Mouse (Mus musculus) forelimb bud, embryonic 11.5 days (tissue): ENCODE measurements around the gene Lrrc8e.
"Not testable (repeated sequence)": the region's sequence is repeated elsewhere in the genome, so short reads cannot be mapped to it uniquely, and the experiment has no call there.

Experiments used
- DNase-seq: peaks from one replicate; pipeline ENCODE4 v3.0.0-alpha.2; 2012; ENCODE audit warnings: low read depth, low spot score

The Lrrc8e gene

DNA sequence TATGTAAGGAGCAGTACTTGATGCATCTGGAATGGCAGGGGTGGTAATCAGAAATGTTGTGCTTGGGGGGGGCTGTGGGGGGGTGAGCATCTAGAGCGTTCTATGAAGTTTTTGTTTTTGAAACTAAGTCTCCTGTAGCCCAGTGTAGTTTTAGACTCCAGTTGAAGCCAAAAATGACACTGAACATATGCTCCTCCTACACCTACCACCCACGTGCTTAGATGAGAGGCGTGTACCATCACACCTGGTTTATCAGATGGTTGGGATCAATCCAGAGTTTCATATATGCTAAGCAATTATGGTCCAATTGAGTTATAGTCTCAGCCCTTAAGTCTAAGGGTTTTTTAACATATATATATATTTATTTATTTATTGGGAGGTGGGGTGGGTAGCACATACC, 7.0 kb upstream of the Lrrc8e start:
- DNase-seq: no peak

GRCm38 (mm10) chr8:4222059-4222458, 4.6 kb upstream of the Lrrc8e start:
- DNase-seq: no peak

- DNase-seq: no peak
These were observed 304 bp upstream of the Lrrc8e start for GRCm38 (mm10) chr8:4226323-4226722.

GRCm38 (mm10) chr8:4227919-4228318, 1.3 kb downstream of the Lrrc8e start:
- no peak for DNase-seq

DNA sequence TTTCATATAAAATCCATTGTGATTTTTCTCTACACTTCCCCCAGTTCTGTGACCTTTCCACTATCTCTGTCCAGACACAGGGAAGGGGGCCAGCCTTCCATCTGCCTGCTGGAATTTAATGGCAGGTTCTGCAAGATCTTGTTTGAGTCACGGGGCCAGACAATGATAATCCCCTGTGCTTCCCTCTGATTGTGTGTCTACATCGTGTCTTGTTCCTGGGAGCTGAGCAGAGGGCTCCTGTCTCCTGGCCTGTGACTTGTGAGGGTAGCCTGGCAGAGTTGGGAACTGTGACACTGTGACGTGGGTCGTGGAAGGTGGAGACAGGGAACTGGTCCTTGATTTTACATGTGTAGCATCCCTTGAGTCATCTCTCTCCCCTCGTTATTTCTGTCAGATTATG, 3.2 kb downstream of the Lrrc8e start:
- DNase-seq: no peak

GRCm38 (mm10) chr8:4230612-4231351, 4.2 kb downstream of the Lrrc8e start:
- DNase-seq: no peak

GRCm38 (mm10) chr8:4237814-4238433, 11.3 kb downstream of the Lrrc8e start:
- DNase-seq: no peak

DNA sequence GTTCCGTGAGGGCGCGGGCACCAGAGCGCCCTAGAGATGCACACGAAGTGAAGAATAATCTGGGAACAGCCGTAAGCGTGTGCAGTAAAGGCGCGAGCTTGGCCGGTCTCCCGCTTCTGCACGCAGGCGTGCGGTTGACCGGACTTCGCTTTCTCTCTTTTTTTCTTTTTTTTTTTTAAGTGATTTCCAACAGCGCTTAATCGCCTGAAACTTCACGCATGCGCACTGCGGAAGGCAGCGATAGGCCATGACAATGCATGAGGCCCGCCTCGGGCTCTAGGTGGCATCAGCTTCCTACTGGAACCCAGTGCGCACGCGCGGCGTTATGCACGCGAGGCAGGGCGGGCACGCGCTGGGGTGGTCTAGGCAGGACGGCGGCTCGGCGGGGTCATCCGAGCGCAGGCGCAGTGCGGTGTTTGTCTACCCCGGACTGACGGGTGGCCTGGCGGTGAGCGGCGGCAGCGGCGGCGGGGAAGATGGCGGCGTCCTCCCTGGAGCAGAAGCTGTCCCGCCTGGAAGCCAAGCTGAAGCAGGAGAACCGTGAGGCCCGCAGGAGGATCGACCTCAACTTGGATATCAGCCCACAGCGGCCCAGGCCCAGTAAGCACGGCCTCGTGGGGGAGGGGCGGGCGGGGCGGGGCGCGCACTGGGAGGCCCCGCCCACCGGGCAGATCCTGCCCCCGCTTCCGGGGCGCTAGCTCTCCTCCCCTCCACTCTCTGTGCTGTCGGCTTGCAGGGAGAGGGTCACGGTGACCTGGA, 12.0 kb downstream of the Lrrc8e start, which contains the start of the genes Map2k7 and Gm49320:
TSS of gene Map2k7 (plus strand) at position 307 of the 759 bp plus-strand sequence.
TSS of gene Gm49320 (plus strand) at position 432 of the 759 bp plus-strand sequence.
- peak; percentile 100 for DNase-seq

- no peak for DNase-seq
These were observed 12.7 kb downstream of the Lrrc8e start for GRCm38 (mm10) chr8:4239193-4239890.

GRCm38 (mm10) chr8:4245061-4245460, 18.4 kb downstream of the Lrrc8e start:
- DNase-seq: no peak

GRCm38 (mm10) chr8:4245737-4246136, 19.1 kb downstream of the Lrrc8e start:
- DNase-seq: no peak

- no peak for DNase-seq
These were observed 20.6 kb downstream of the Lrrc8e start for GRCm38 (mm10) chr8:4247241-4247640.

DNA sequence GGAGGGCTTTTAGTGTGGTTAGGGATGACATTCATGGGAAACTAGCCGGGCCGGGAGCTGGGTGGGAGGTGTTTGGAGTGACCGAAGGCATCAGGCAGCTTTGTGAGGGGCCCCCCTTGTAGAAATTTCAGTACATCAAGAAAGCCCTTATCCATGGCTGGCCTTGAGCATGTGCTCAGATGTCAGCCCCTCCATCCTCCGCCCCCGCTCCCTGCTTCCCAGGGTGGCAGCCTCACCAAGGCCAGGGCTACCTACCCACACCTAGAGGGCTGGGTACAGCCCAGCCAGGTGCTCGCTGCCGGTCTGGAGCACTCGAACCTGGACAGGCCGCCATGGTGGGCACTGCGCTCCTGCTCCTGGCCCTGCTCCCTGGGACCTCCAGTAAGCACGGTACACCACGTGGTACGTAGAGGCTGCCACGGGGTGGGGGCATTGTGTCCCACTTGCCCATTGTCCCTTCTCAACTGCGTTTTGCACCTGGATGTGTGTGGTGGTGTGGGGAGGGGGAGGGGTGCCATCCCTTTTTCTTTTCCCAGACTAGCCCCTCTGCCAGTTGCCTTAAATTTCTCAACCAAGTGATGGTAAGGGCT, 21.4 kb downstream of the Lrrc8e start, which contains the start of gene Tgfbr3l:
TSS of gene Tgfbr3l (plus strand) at position 264 of the 590 bp plus-strand sequence.
- no peak for DNase-seq

GRCm38 (mm10) chr8:4249213-4249612, 22.6 kb downstream of the Lrrc8e start:
- no peak for DNase-seq

- DNase-seq: peak; percentile 80
These were observed 23.8 kb downstream of the Lrrc8e start for GRCm38 (mm10) chr8:4250306-4250970.

DNA sequence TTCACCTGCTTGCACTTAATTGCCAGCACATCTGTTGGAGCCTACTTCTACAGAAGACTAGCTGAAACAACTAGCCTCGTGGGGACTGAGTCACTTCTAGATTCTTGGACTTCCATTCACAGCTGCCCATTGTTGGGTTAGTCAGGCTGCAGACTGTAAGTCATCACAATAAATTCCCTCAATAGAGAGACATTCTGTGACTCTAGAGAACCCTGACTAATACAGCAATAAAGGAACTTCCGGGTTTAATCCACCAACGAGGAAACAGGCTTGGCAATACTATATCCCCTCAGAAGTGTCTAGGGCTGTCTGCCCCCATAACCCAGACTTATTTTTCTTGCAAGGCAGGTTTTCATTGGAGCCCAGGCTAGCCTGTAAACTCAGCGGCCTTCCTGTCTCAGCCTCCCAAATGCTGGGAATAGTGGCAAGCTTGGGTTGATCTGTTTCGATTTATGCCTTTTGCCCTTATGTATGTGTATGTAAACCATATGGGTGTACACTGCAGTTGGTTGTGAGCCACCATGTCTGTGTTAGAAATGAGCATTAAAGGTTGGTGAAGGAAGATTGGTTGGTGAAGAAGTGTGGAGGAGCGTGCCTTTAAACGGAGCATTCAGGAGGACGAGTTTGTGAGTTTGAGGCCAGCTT, 25.6 kb downstream of the Lrrc8e start:
- DNase-seq: no peak

DNA sequence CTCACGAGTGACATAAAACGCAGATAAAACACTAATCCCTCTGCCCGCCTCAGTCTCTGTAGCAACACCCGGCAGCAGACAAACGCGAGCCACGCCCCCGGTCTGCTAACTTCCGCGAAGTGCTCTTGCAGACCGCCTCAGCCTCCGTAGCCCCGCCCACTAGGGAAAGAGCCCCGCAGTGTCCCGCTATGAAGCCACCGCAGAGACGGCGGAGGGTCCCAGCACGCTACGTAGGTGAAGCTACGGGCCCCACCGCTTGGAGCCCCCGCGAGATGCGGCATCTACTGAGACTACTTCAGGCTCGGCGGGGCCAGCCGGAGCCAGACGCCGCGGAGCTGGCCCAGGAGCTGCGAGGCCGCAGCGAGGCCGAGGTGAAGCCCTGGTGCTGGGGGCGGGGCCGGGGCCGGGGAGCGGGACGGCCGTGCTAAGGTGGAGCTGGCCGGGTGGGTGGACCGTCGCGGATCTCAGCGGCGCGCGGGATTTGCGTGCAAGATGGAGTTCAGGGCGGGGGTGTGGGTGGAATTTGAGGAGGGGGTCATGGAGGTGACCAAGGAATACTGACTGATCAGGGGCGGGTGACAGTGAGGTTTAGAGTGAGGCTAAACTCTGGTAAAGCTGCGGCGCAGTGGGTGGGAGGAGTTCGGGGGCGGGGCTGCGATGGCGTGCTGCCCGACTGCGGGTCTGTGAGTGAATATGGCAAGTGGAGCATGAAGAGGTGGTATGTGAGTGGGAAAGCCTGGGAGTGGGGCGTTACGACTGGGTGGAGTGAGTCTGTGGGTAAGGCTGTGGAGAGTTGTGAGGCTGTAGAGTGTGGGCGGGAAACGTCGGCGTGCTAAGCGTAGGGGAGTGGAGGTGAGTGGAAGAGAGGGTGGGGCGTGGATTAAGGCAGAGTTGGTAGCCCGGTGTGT, 26.6 kb downstream of the Lrrc8e start, which contains the start of gene Snapc2:
TSS of gene Snapc2 (plus strand) at position 147 of the 908 bp plus-strand sequence.
- peak; percentile 89 for DNase-seq

DNA sequence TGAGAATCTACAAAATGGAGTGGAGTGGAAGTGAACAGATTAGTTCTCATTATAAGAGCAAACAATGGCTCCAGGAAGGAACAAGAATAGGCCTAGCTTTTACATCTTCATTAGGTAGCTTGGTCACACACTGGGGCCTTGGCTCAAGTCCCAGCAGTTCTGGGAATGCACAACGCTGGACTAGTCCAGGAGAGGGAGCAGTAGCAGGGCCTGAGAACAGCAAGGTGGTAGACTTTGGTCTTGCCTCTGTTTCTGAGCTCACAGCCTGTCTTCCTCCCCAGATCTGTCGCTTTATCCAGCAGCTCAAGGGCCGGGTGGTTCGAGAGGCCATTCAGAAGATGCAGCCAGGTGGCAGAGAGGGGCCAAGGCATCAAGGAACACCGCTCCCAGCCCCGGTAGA, 27.4 kb downstream of the Lrrc8e start:
- no peak for DNase-seq

DNA sequence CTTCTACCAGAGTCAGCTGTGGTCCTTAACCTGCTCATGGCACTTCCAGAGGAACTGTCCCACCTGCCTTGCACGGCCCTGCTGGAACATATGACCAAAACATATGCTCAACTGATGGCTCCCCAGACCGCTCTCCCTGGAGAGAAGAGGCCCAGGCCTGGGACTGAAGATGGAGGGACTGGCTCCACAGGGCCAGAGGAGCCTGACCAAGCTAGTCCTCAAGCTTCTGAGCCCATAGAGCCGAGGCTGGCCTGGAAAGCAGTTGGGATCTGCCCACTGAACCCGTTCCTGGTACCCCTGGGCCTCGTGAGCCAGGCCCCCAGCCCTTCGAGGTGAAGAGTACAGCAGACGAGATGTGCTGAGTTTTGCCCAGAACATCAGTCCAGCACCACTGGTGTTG, 28.8 kb downstream of the Lrrc8e start:
- DNase-seq: not testable (repeated sequence)
